Mouse (Mus musculus) neural tube, embryonic 10.5 days (tissue): ENCODE results near the gene Ifngr1.

Source experiments
- DNase-seq: peaks from one replicate; pipeline ENCODE4 v3.0.0-alpha.2; 2017; ENCODE audit warnings: low spot score; ENCODE audit errors: extremely low spot score

Ifngr1 gene

DNA sequence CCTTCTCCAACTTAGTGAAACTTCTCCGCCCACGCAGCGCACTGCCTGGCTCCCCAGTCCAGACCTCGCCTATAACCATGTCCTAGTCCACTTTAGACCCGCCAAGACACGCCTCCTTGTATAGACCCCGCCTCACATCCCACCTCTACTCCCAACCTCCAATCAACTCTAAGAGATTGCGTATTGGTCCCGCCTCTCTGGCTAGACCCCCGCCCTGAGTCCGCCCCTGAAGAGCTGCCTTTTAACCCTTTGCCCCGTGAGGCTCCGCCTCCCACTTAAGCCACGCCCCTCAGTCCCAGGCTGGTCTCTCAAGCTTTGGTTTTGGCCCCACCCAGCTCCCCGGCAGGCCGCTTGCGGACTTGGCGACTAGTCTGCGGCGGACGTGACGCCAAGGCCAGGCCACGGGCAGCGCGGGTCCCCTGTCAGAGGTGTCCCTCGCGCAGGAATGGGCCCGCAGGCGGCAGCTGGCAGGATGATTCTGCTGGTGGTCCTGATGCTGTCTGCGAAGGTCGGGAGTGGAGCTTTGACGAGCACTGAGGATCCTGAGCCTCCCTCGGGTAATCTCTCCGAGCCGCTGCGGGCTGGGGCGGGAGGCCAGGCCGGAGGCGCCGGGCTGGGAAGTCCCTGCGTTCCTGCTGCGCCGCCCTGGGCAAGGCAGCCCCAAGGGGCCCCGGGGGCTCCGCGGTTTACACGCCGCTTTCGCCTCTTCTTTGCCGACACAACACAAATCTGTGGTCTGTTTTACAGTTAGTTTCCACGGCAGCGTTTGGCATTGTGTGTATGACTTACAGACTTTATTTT is at the start of gene Ifngr1:
TSS of gene Ifngr1 (plus strand) at position 309 of the 801 bp plus-strand sequence.
- peak; percentile 96 for DNase-seq

DNA sequence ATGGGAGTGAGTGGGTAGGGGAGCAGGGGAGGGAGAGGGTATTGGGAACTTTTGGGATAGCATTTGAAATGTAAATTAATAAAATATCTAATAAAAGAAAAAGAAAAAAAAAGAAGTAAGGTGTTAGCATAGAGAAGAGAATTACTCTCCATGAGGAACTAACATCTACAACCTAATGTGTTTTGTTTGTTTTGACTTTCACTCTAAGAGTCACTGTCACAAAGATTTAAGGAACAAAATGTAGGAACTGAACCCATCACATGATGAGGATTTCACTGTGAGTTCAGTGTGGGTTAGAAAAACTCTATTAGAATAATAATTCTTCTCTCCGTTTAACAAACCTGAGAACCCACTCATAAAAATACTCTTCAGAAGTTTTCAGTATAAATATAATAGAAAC is 44.9 kb upstream of the Ifngr1 start:
- DNase-seq: no peak

DNA sequence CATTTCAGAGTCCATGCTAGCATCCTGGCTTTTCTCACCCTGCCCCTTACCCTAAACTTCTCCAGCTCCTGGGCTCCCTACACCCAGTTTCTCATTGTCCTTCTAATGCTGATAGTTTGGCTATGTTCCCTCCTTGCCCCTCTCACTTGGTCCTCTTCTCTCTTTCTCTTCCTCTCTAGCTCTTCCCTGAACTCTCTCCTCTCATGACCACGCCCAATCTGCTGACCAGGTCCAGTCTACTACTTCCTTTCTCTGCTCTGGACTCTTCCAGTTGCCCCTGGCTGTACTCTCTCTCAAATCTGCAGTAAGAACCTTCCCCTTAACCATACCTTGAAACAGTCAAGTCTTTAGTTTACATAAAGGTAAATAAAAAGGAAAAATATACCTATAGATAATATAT is 43.7 kb upstream of the Ifngr1 start:
- DNase-seq: no peak

- DNase-seq: no peak
These were observed 43.3 kb upstream of the Ifngr1 start for GRCm38 (mm10) chr10:19548491-19548890.

DNA sequence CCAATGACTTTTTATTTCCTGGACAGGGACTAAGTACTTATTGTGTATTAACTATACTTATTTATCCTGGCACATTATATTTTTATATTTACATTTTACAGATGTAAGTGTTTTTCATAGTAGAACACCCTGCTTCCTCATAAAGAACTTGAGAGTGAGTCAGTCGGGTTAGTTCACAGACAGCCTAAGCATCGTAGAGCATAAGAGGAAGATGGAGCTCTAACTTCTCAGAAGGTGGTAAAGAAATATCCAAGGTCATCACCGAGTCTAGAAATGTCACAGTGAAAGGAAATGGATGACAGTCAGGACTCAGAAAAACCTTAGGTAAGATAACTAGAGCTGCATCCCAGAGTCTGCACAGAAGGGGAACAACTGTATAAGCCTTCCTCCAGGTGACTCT is 40.2 kb upstream of the Ifngr1 start:
- no peak for DNase-seq

- no peak for DNase-seq
These were observed 37.9 kb upstream of the Ifngr1 start for GRCm38 (mm10) chr10:19553857-19554256.

- DNase-seq: no peak
These were observed 34.1 kb upstream of the Ifngr1 start for GRCm38 (mm10) chr10:19557696-19558095.

DNA sequence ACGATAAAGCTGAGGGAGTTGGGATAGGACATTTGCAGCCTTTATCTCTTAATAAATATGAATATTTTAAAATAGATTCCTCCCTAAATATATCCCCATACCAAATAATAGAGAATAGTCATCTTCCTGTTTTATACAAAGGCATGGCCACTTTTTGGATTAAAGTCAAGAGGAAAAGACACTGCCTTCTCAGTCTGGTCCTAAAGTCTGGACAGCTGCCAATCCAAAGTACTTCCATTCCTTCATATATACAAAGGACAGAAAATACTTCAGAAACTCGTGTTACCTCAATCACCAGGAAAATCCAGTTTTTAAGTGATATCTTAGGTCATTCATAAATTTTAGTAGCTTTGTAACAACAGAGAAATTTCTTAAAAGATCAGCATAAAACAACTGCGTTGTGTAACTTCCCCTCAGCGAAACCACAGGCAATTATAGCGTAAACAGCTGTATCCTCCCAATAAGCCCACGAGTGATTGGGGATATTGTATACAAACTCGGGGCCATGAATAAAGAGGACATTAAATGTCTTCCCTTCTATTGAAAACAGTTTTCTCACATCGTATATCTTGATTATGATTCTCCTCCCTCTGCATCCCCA is 32.1 kb upstream of the Ifngr1 start:
- DNase-seq: no peak

- no peak for DNase-seq
These were observed 29.2 kb upstream of the Ifngr1 start for GRCm38 (mm10) chr10:19562598-19562997.

GRCm38 (mm10) chr10:19563443-19563861 is 28.3 kb upstream of the Ifngr1 start:
- no peak for DNase-seq

- DNase-seq: no peak
These were observed 24.3 kb upstream of the Ifngr1 start for GRCm38 (mm10) chr10:19567481-19567880.

- DNase-seq: no peak
These were observed 21.5 kb upstream of the Ifngr1 start for GRCm38 (mm10) chr10:19570288-19570687.

- no peak for DNase-seq
These were observed 21.0 kb upstream of the Ifngr1 start for GRCm38 (mm10) chr10:19570716-19571115.

GRCm38 (mm10) chr10:19577571-19577970 is 14.2 kb upstream of the Ifngr1 start:
- no peak for DNase-seq

DNA sequence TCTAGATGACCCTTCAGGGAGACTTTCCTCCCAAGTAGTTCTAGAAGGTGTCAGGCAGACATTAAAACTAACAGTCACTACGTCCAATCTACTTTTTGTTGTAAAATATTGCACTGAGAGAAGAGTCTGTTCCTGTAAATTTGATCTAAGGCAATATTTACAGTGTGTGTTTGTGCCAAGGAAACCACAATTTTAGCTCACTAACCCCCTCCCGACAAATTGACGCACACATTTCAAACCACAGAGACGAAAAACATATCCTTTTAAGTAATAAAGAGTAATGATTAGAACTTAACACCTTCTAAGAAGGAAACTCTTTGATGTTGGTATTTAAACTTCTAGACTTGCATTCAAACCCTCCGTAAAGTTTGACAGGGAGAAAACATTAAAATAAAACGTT is 13.7 kb upstream of the Ifngr1 start:
- no peak for DNase-seq

- DNase-seq: no peak
These were observed 13.3 kb upstream of the Ifngr1 start for GRCm38 (mm10) chr10:19578409-19578986.

DNA sequence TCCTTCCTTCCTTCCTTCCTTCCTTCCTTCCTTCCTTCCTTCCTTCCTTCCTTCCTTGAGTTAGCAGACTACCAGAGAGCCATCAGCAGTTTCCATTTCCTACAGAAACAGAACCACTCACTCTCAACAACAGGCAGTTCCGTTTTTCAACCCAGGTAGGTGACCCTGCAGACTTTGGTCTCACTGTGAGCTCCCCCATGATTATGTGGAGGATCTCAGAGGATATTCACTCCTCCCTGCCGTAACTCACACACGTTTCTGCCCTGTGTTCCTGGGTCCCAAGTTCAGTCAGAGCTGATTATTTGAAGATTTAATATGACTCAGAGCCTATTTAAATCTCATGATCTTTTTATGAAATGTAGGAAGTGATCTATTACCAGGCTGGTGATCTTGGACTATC is 11.1 kb upstream of the Ifngr1 start:
- DNase-seq: no peak

GRCm38 (mm10) chr10:19581844-19582582 is 9.7 kb upstream of the Ifngr1 start:
- no peak for DNase-seq

DNA sequence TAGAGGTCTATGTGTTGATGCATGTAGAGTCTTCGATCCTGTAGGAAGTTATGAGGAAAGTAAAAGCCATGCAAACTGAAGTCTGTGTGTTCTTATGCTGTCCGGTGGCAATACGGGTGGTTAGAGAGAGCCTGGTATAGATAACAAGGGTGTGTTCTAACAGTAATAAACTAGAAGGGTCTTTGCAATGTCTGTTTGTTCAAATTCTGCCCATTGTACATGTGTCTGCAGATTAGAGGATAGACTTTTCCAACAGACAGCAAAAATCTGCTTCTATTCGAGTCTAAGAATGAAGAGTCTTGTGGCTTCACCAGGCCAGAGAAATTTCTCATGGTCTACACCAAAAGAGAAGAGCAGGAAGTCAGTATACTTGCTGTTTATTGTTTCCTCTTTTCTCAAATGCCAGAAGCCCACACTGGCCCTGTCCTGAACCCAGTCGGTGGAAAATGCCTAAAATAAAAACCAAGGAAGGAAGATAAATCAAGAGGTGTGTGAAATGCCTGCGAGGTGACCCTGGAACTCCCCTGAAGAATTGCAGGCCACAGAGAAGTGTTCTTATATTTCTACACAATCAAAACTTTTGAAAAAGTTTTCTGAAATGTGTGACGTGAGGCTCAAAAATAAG is 8.8 kb upstream of the Ifngr1 start:
- no peak for DNase-seq

- DNase-seq: no peak
These were observed 7.7 kb upstream of the Ifngr1 start for GRCm38 (mm10) chr10:19584064-19584463.

- DNase-seq: no peak
These were observed 6.9 kb upstream of the Ifngr1 start for GRCm38 (mm10) chr10:19584846-19585245.
